Mouse (Mus musculus) v-Abl transformed pro-B cells (cell line): ENCODE measurements around the gene Vash2.

Experiments used
- in situ Hi-C, 2 experiments: fragments of 400-800 bp; cut with MboI; formaldehyde crosslinking; loops; one replicate each; pipeline ENCODE4 v1.15.1; 2025; ENCODE audit not compliant: unreplicated experiment in 2 of 2

The Vash2 gene

GRCm38 (mm10) chr1:190928370-190929009 is 50.6 kb downstream of the Vash2 start:
- in situ Hi-C loops: loop anchor here (10.0 to 25.0 kb wide), 2 partner anchors 884 to 896 kb away; partner anchors contain the start of gene Nek2 (in 2 of the 2)

DNA sequence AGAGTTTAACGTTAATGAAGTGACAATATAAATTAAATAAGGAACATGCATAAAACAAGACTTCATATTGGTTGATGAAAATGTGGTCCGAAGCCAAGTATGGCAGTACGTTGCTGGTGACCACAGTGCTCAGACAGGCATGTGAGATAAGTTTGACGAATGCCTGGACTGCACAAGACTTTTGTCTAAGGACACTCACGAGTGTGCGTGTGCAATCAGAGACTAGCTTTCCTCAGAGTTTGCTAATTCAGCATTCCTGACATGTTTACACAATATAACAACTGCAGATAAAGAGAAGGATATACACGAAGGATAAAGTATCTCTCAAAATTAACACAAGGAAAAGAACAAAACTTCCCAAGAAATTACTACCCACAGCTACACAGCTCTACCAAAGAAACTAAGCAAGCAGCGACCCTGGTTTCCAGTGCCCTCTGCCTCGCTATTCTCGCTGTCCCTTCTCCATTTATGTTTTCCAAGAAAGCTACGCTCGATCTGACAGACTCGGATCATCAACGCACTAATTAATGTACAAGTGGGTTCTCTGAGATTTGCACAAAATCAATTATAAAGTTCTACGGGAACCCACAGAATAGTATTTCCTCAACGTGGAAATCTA is 51.2 kb downstream of the Vash2 start:
- in situ Hi-C loops: loop anchor here (10.0 to 25.0 kb wide), 2 partner anchors 884 to 897 kb away; partner anchors contain the start of gene Nek2 (in 2 of the 2)

GRCm38 (mm10) chr1:190927311-190927710 is 51.8 kb downstream of the Vash2 start:
- in situ Hi-C loops: loop anchor here (10.0 to 25.0 kb wide), 2 partner anchors 885 to 897 kb away; partner anchors contain the start of gene Nek2 (in 2 of the 2)

GRCm38 (mm10) chr1:190924812-190925211 is 54.3 kb downstream of the Vash2 start, which contains the start of gene Angel2:
Gene Angel2 (plus strand): TSS chr1:190925112.
- in situ Hi-C loops: loop anchor here (10.0 to 25.0 kb wide), 2 partner anchors 887 to 900 kb away; partner anchors contain the start of gene Nek2 (in 2 of the 2)

DNA sequence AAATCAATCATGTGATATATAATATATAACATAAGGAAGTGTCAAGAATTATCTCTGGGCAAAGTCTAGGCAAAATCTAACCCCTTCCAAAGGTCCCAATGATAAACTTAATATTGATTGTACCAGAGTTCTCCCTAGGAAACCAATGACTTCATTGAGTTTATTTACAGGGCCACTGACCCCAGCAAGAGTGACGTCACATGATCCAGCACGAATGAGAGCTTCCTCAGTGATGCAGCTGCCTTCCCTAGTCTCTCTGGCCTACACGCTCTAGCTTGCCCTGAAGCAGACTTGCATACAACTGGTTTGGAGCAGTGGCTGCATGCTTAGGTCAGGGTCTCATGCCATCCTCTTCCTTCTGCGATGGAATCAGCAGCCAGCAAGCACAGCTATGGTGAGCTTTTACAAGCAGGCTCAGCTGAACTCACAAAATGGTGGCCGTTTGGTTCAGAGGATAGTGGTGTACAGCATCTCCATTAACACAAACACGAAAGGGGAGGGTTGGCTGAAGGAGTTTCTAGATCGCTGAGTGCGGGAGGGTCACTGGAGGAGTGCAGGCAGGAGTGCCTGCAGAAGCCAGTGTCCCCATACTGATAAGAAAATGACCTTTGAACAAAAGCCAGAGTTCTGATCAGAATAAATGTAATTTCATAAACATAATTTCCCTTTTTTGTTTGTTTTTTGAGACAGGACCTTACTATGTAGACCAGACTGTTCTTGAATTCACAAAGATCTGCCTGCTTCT is 59.2 kb downstream of the Vash2 start:
- in situ Hi-C loops: loop anchor here in 1 of 2 experiments (10.0 kb wide), 1 partner anchor 905 kb away; the partner anchor contains the start of gene Nek2

DNA sequence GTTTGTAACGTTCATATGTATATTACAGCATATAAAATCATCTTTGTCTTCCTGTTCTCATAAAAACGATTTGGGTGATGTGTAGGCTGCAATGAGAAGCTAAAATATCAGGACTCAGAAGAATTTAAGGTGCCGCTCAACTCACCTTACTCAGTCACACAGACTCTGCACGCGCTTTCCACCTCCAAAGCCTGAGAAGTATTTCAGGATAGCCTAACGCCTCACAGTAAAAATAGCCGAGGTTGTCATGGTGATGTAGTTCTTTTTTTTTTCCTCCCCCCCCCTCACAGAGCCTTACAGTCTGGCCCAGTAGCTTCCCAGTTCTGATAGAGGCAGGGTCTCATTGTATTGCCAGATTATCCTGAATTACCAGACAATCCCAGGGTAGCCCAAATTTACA is 60.2 kb downstream of the Vash2 start:
- in situ Hi-C loops: no loop called here

DNA sequence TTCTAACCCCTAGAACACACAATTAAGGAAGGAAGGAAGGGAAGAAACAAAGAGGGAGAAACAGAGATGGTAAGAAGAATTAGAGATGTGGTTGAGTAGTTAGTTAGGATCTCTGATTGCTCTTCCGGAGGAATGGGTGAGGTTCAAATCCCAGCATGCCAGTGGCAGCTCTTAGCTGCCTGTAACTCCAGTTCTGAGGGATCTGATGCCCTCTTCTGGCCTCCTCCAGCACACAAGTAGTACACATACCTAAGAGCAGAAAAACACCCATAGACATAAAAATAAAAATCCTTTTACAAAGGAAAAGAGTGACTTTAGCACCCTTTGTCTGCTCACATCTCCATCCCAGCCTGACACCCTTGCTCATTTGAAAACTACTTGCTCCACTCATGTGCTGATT is 66.5 kb downstream of the Vash2 start:
- in situ Hi-C loops: no loop called here

DNA sequence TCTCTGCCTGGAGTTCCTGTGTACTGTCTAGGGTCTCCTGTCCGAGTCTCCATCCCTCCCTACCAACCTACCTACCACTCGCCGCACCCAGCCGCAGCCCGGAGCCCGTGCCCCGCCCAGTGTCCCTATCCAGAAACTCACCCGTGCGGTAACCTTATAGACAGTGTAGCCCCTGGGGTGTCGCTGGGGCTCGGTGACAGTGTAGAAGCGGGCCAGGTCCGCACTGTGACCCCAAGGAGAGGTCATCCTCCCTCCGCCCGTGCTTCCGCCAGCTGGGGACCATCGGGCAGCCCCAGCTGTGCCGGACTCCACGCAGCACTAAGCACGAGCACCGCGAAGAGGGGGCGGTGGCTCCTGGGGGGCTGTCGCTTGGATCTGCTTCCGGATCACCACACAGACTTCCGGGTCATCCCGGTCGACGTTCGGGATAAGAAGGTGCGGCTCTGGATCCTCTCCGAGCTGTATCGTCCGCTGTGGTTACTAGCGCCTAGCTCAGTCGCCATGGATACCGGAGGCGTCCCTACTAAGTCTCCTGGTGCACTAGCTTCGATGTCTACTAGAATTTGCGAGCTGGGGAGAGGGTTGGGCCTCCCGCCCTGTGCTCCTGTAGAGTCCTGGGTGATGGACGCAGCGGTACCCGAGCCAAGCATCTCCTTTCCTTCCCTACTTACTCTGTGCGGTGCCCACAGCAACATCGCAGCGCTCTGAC is 67.5 kb downstream of the Vash2 start, which contains the start of gene Rps6kc1:
Gene Rps6kc1 (minus strand): TSS at position 356 of the 709 bp plus-strand sequence.
- in situ Hi-C loops: no loop called here

DNA sequence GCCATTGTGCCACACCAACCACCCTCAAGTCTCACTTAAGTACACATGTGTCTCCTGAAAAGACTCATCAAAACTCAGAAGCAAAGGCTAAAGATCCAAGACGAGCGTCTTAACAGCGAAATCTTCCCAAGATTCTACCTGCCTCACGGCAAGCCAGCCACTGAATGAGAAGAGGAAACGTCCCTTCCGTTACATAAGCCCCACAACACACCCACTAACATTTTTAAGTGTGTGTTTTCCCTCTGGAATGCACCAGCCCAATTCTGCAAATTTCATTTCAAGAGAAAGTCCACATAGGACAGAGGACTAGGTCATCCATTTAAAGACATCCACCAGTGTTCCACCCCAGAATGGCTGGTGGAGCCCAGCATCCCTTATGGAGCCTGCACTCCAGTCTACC is 68.3 kb downstream of the Vash2 start:
- in situ Hi-C loops: no loop called here

DNA sequence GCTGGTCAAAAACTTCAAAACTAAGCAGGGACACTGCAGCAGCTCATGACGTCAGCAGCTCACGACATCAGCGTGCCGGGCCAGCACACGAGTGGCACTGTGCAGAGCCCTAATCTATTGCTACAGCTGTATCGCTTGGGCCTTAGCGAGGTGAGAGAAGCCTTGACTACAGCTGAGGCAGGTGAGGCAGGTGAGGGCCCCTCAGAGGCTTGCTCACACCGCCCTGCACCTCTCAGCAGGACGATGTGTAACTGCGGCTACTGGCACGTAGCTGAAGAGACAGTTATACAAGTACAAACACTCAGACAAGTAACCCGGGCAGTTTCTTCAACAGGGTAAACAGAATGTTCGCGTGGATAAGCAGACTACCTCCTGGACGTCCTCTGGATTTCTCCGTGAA is 74.4 kb downstream of the Vash2 start:
- in situ Hi-C loops: no loop called here

GRCm38 (mm10) chr1:190904136-190904535 is 75.0 kb downstream of the Vash2 start:
- in situ Hi-C loops: no loop called here

- in situ Hi-C loops: no loop called here
Observed at GRCm38 (mm10) chr1:190901082-190901481, 78.0 kb downstream of the Vash2 start.

DNA sequence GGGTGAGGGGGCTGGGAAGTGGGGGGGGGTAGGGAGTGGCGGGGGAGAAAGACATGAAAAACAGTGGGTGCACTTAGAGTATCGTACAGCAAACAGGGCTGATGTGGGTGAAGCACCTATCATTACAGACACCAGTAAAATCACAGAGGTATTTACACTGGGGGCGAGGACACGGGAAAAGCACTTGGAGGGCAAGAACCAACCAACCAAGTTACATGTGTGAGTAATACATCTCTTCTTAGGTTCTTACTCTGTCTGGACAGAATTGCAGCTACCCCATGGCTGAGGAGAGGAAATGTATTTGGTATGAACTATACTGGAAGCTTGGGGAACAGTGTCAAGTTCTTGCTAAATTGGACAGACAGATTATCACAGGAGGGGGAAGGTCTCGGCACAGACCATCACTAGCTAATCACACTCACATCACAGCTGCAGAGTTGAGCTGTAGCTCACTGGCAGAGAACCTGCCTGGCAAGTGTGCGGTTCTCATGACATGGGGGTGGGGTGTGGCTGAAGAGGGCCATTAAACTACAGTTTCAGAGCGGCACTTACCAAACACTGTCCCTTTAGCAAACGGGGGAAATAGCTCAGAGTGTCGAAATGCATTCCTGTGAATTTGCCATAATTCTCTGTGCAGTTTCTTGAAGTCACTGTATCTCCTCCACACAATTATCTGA is 80.1 kb downstream of the Vash2 start:
- in situ Hi-C loops: loop anchor here in 1 of 2 experiments (25.0 kb wide), 1 partner anchor 1012 kb away; no protein-coding TSS in a partner anchor

DNA sequence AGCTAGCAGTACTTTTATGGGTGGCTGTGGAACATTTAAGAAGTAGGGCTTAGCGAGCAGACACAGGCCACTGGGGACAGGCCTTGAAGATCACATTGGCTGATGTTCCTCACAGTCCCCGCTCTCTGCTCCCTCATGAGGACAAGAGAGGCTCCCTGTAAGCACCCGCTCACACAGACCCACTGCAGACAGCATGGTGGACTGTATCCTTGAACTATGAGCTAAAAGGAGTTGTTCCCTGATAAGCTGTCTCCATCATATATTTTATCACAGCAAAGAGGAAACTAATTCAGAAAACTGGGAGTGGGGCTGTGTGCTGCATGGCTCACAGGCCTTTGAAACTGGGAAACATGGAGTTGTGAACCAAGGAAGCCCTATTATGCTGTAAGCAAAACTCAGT is 80.9 kb downstream of the Vash2 start:
- in situ Hi-C loops: loop anchor here in 1 of 2 experiments (25.0 kb wide), 1 partner anchor 1011 kb away; no protein-coding TSS in a partner anchor
